Mouse (Mus musculus): Measurements from ENCODE around the gene Prkra. TPM values are rescaled to one million over a fixed set of nuclear protein-coding genes. Genes with fewer than 3 reads are reported as not detected.
"Not testable (repeated sequence)": the region's sequence is repeated elsewhere in the genome, so short reads cannot be mapped to it uniquely, and the experiment has no call there.

The Prkra gene
- polyA plus RNA-seq, 1 experiment from 2014 or later = 12.7 TPM

GRCm38 (mm10) chr2:76653070-76653469 is 5.3 kb upstream of the Prkra start:
- Histone ChIP-seq H3K9ac (no peak overlapping the region), H3K36me3 (no peaks in the 10 kb centered on the region), H3K4me2 (no peak overlapping the region), H3K4me1 (peaks cover 5% of the 10 kb centered on the region), H3K27me3 (replicated peaks) (no peaks in the 10 kb centered on the region), H3K27ac (no peak overlapping the region), H3K9me3 (replicated peaks) (no peaks in the 10 kb centered on the region), H3K4me3 (no peak overlapping the region)
- WGBS (ENCODE audit: insufficient replicate concordance) = 77% methylated on average over 4 of the region's 4 CpGs
- no peak for ATAC-seq

- Histone ChIP-seq H3K36me3 (no peaks in the 10 kb centered on the region), H3K4me1 (peaks cover 25% of the 10 kb centered on the region), H3K4me2 (peak overlapping the region; percentile 100), H3K9me3 (replicated peaks) (no peaks in the 10 kb centered on the region), H3K9ac (peak overlapping the region; percentile 78), H3K4me3 (peak overlapping the region; percentile 77), H3K27me3 (replicated peaks) (no peaks in the 10 kb centered on the region), H3K27ac (peak overlapping the region; percentile 68)
- peak; percentile 19; the same call in 1 of the 2 replicates for ATAC-seq
- 36% methylated on average over 13 of the region's 13 CpGs for WGBS (ENCODE audit: insufficient replicate concordance)
These were observed 889 bp upstream of the Prkra start for GRCm38 (mm10) chr2:76648666-76649141.

DNA sequence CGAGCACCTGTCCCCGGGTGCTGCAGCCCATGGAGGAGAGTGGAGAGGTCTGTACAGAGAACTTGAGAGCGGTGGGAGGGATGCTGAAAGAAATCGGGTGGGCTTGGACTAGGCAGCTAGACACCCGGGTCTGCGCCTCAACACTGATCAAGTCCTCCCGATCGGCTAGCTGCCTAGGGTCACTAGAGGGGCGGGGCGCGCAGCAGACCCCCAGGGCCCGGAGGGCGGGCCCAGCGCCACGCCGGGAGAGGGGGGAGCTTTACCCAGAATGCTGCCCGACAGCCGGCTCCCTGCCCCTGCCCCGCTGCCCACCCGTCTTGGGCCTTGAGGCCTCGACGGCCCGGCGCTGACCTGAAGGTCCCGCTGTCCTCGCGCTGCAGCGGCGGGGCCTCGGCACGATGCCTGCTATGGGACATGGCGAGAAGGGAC is 360 bp downstream of the Prkra start:
- Histone ChIP-seq H3K9ac (peak overlapping the region; percentile 78), H3K36me3 (peaks cover 2% of the 10 kb centered on the region; the same call in 1 of the 2 replicates), H3K4me1 (peaks cover 28% of the 10 kb centered on the region), H3K27ac (peak overlapping the region; percentile 68), H3K4me2 (peak overlapping the region; percentile 100), H3K9me3 (replicated peaks) (no peaks in the 10 kb centered on the region), H3K4me3 (peak overlapping the region; percentile 77), H3K27me3 (replicated peaks) (no peaks in the 10 kb centered on the region)
- ATAC-seq = no peak
- WGBS (ENCODE audit: insufficient replicate concordance) = 2% methylated on average over 32 of the region's 32 CpGs

GRCm38 (mm10) chr2:76643801-76644200 is 4.0 kb downstream of the Prkra start:
- Histone ChIP-seq H3K4me2 (no peak overlapping the region), H3K9me3 (replicated peaks) (no peaks in the 10 kb centered on the region), H3K4me3 (no peak overlapping the region), H3K4me1 (peaks cover 26% of the 10 kb centered on the region), H3K36me3 (peaks cover 13% of the 10 kb centered on the region), H3K27me3 (replicated peaks) (no peaks in the 10 kb centered on the region), H3K27ac (no peak overlapping the region), H3K9ac (no peak overlapping the region)
- no peak for ATAC-seq

DNA sequence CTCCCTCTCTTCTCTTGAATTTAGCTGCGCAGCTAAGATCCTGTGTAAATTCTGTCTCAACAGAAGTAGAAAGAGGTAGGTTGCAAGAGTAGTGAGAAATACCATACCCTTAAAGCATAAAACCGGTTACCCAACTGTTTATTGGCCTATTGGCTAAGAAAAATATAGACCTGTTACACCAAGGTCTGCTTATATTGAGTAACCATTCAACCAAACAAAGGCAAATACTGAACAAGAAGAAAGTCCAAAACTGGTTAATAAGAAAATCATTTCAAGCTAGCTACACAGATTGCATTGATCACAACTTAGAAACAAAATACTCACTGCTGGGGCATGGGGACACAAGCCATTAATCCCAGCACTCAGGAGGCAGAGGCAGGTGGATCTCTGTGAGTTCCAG is 8.2 kb downstream of the Prkra start:
- Histone ChIP-seq H3K9me3 (replicated peaks) (no peaks in the 10 kb centered on the region), H3K27ac (no peak overlapping the region), H3K4me3 (no peak overlapping the region), H3K27me3 (replicated peaks) (no peaks in the 10 kb centered on the region), H3K36me3 (peaks cover 41% of the 10 kb centered on the region), H3K4me1 (peaks cover 13% of the 10 kb centered on the region; the same call in 1 of the 2 replicates), H3K4me2 (no peak overlapping the region), H3K9ac (no peak overlapping the region)
- ATAC-seq = no peak
- 75% methylated on average over 2 of the region's 2 CpGs for WGBS (ENCODE audit: insufficient replicate concordance)

- Histone ChIP-seq H3K27me3 (replicated peaks) (no peaks in the 10 kb centered on the region), H3K9ac (no peak overlapping the region), H3K4me1 (no peaks in the 10 kb centered on the region), H3K27ac (no peak overlapping the region), H3K4me3 (no peak overlapping the region), H3K36me3 (peaks cover 58% of the 10 kb centered on the region), H3K4me2 (no peak overlapping the region), H3K9me3 (replicated peaks) (0 out of 2 replicates have a peak, but pooled peaks cover 4% of the 10 kb centered on the region)
- 83% methylated on average over 4 of the region's 4 CpGs for WGBS (ENCODE audit: insufficient replicate concordance)
- ATAC-seq = no peak
These were observed 16.2 kb downstream of the Prkra start for GRCm38 (mm10) chr2:76631600-76631999.

DNA sequence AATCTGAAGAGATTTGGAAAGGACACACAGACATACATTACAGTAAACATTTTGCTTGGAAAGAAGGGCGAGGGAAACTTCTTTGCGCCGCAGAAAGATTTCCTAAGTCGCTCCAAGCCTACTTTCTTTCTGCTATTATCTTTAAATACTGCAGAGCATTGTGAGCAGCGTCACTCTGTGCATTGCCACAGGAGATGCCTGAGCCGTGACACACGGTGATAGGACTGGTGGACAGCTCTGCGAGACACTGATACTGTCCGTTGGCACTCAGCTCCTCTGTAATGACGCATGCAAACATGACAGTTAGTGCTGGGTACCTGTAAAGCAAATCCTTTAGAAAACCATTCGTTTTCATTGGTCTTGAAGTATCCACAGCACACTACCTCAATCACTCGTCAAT is 17.5 kb downstream of the Prkra start:
- H3K27ac ChIP-seq = no peak overlapping the region
- no peak overlapping the region for H3K4me3 ChIP-seq
- H3K4me1 ChIP-seq = no peaks in the 10 kb centered on the region
- H3K36me3 ChIP-seq = peaks cover 60% of the 10 kb centered on the region
- H3K4me2 ChIP-seq = no peak overlapping the region
- H3K9ac ChIP-seq = no peak overlapping the region
- 79% methylated on average over 12 of the region's 12 CpGs for WGBS (ENCODE audit: insufficient replicate concordance)
- no peaks in the 10 kb centered on the region for H3K27me3 ChIP-seq (replicated peaks)
- no peak for ATAC-seq
- 0 out of 2 replicates have a peak, but pooled peaks cover 6% of the 10 kb centered on the region for H3K9me3 ChIP-seq (replicated peaks)

- H3K27ac ChIP-seq; ATAC-seq; H3K4me3 ChIP-seq; H3K4me2 ChIP-seq; H3K4me1 ChIP-seq; H3K9ac ChIP-seq; H3K9me3 ChIP-seq (replicated peaks); H3K27me3 ChIP-seq (replicated peaks): not testable (repeated sequence)
- 45% methylated on average over 2 of the region's 2 CpGs for WGBS (ENCODE audit: insufficient replicate concordance)
- peaks cover 30% of the 10 kb centered on the region for H3K36me3 ChIP-seq
These were observed 25.5 kb downstream of the Prkra start for GRCm38 (mm10) chr2:76622316-76622715.

DNA sequence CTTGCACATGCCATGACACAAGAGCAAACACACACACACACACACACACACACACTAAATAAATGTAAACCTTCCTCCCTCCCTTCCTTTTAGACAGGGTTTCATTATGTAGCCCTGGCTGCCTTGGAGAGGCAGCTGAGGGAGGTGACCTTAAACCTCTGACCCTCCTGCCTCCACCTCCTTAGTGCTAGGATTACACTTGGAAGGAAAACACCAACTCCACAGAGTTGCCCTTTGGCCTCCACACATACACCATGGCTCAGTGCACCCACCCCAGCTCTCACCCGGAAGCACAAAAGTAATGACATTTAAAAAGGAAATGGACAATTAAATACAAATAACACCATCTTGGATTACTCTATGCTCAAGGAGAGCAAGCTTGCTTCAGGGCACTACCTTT is 26.1 kb downstream of the Prkra start:
- Histone ChIP-seq H3K4me3 (no peak overlapping the region), H3K27ac (no peak overlapping the region), H3K27me3 (replicated peaks) (no peaks in the 10 kb centered on the region), H3K9me3 (replicated peaks) (0 out of 2 replicates have a peak, but pooled peaks cover 3% of the 10 kb centered on the region), H3K36me3 (peaks cover 24% of the 10 kb centered on the region), H3K4me1 (peaks cover 2% of the 10 kb centered on the region; the same call in 1 of the 2 replicates), H3K4me2 (no peak overlapping the region), H3K9ac (no peak overlapping the region)
- WGBS (ENCODE audit: insufficient replicate concordance) = 85% methylated on average over 1 of the region's 1 CpGs
- ATAC-seq = no peak

DNA sequence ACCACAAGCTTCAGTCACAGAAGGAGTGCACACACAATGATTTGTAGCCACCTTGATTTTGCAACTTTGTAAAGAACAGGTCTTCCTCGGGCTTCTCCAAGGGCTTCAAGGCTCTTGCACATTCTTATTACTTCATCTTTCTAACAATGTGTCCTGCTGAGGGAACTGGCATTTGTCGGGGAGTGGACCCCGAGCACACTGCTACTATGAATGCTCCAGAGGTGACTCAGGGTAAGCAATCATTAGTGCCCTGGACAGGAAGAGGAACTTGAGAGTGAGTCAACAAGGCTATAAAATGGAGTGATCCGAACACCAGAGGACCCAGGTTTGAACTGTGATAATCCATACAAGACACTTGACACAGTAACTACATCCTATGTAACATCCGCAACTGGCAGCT is 27.6 kb downstream of the Prkra start:
- no peak for ATAC-seq
- no peak overlapping the region for H3K9ac ChIP-seq
- no peak overlapping the region for H3K27ac ChIP-seq
- H3K4me1 ChIP-seq = peaks cover 2% of the 10 kb centered on the region; the same call in 1 of the 2 replicates
- peaks cover 9% of the 10 kb centered on the region for H3K36me3 ChIP-seq
- 63% methylated on average over 5 of the region's 5 CpGs for WGBS (ENCODE audit: insufficient replicate concordance)
- no peak overlapping the region for H3K4me2 ChIP-seq
- no peaks in the 10 kb centered on the region for H3K9me3 ChIP-seq (replicated peaks)
- no peaks in the 10 kb centered on the region for H3K27me3 ChIP-seq (replicated peaks)
- H3K4me3 ChIP-seq = no peak overlapping the region

- H3K27me3 ChIP-seq (replicated peaks) = no peaks in the 10 kb centered on the region
- no peak for ATAC-seq
- peaks cover 2% of the 10 kb centered on the region; the same call in 1 of the 2 replicates for H3K4me1 ChIP-seq
- no peaks in the 10 kb centered on the region for H3K9me3 ChIP-seq (replicated peaks)
- 31% methylated on average over 1 of the region's 1 CpGs for WGBS (ENCODE audit: insufficient replicate concordance)
- H3K36me3 ChIP-seq = no peaks in the 10 kb centered on the region
- H3K27ac ChIP-seq = no peak overlapping the region
- no peak overlapping the region for H3K4me3 ChIP-seq
- H3K4me2 ChIP-seq = no peak overlapping the region
- no peak overlapping the region for H3K9ac ChIP-seq
These were observed 29.7 kb downstream of the Prkra start for GRCm38 (mm10) chr2:76618078-76618477.

DNA sequence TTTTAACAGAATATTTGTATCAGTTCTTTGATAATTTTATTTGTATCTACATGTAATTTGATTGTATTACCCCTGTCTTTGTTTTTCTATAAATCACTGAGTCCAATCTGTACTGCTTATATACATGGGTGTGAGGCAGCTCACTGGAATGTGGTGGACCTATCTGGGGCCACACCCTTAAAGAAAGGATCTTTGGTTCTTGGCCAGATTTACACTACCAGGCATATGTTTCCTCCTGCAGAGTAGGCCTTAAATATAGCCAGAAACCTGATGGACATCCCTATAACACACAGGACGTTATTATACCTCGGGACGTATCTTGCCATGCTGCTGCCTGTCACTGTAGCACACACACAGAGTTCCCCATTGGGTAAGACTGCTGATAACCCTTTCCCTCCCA is 35.8 kb downstream of the Prkra start:
- ATAC-seq = no peak
- no peaks in the 10 kb centered on the region for H3K4me1 ChIP-seq
- no peaks in the 10 kb centered on the region for H3K9me3 ChIP-seq (replicated peaks)
- H3K4me3 ChIP-seq = no peak overlapping the region
- no peaks in the 10 kb centered on the region for H3K36me3 ChIP-seq
- H3K27ac ChIP-seq = no peak overlapping the region
- no peak overlapping the region for H3K4me2 ChIP-seq
- WGBS (ENCODE audit: insufficient replicate concordance) = 69% methylated on average over 3 of the region's 3 CpGs
- no peaks in the 10 kb centered on the region for H3K27me3 ChIP-seq (replicated peaks)
- no peak overlapping the region for H3K9ac ChIP-seq

Data from liver, embryonic 12.5 days (tissue).